Mouse (Mus musculus) lung, postnatal 0 days (tissue): ENCODE results near the gene Myo1c. TPM values are rescaled to one million over a fixed set of nuclear protein-coding genes. Genes with fewer than 3 reads are reported as not detected.

Experiments used
- ATAC-seq: fragments of 200-750 bp; cut with Nextera tagmentation; 2 replicates; pipeline ENCODE4 v1.8.0; 2017; ENCODE audit warnings: moderate library complexity
- DNase-seq: peaks from one replicate; pipeline ENCODE4 v3.0.0-alpha.2; 2016; ENCODE audit warnings: low spot score
- H3K27ac ChIP-seq: fragments of 300-500 bp; sonication (generic); 2 replicates; pipeline ENCODE4 v1.5.1; 2014; ENCODE audit warnings: antibody characterized with exemption, mild to moderate bottlenecking, low read length, mixed read lengths
- H3K27me3 ChIP-seq: fragments of 300-500 bp; sonication (generic); replicated peaks from 2 replicates; pipeline ENCODE4 v1.6.1; 2014; ENCODE audit warnings: low read length, mixed read lengths; ENCODE audit not compliant: insufficient read depth
- H3K36me3 ChIP-seq: fragments of 300-500 bp; sonication (generic); 2 replicates; pipeline ENCODE4 v1.6.1; 2014; ENCODE audit warnings: low read length, mixed read lengths; ENCODE audit not compliant: insufficient read depth
- H3K4me1 ChIP-seq: fragments of 300-500 bp; sonication (generic); 2 replicates; pipeline ENCODE4 v1.6.1; 2014; ENCODE audit warnings: antibody characterized with exemption, low read depth, low read length, mixed read lengths; ENCODE audit not compliant: insufficient read depth
- H3K4me2 ChIP-seq: fragments of 300-500 bp; sonication (generic); replicated peaks from 2 replicates; pipeline ENCODE4 v1.6.1; 2014; ENCODE audit warnings: low read depth, mild to moderate bottlenecking, low read length, moderate library complexity, mixed read lengths
- H3K4me3 ChIP-seq: fragments of 300-500 bp; sonication (generic); 2 replicates; pipeline ENCODE4 v1.5.1; 2014; ENCODE audit warnings: low read depth, low read length
- H3K9ac ChIP-seq: fragments of 300-500 bp; sonication (generic); replicated peaks from 2 replicates; pipeline ENCODE4 v1.6.1; 2014; ENCODE audit warnings: low read depth, mild to moderate bottlenecking
- H3K9me3 ChIP-seq: fragments of 300-500 bp; sonication (generic); 2 replicates; pipeline ENCODE4 v1.6.1; 2016; ENCODE audit warnings: low read length, mixed read lengths
- CTCF ChIP-seq: IDR thresholded peaks from 2 replicates; pipeline ENCODE4 v1.5.1; 2016; ENCODE audit warnings: antibody characterized with exemption, mild to moderate bottlenecking
- EP300 ChIP-seq: IDR thresholded peaks from 2 replicates; pipeline ENCODE4 v1.6.1; 2016; ENCODE audit warnings: antibody characterized with exemption, mild to moderate bottlenecking, control low read depth
- WGBS: fragments of 180-500 bp; shearing (Covaris S2); extraction: QIAGEN DNeasy Blood & Tissue Kit; methylation state at CpG from one replicate; pipeline ENCODE4 v1.1.7; 2014; 5-methylcytosine and 5-hydroxymethylcytosine counted together
- polyA plus RNA-seq: library from polyadenylated mRNA; unstranded; fragments of >200 nt; fragmentation: Nextera tagmentation; extraction: Ambion mirVana; gene quantifications from 2 replicates; pipeline ENCODE4 v1.2.1, GENCODE M21; 2015

Myo1c gene
- polyA plus RNA-seq, 1 experiment from 2014 or later: 88.5 TPM

- 7% methylated on average over 5 of the region's 5 CpGs for WGBS
- H3K36me3 ChIP-seq: peaks cover 34% of the 10 kb centered on the region
These were observed 20.2 kb upstream of the Myo1c start for GRCm38 (mm10) chr11:75630098-75630497.

GRCm38 (mm10) chr11:75630645-75631229 lies 19.6 kb upstream of the Myo1c start, which contains the start of gene Inpp5k:
Inpp5k (plus strand) TSS chr11:75630988.
- Histone ChIP-seq H3K36me3 (peaks cover 28% of the 10 kb centered on the region), H3K4me1 (peaks cover 13% of the 10 kb centered on the region; the same call in 1 of the 2 replicates), H3K9ac (peak within 1 kb of the TSS; percentile 60), H3K27me3 (no peaks in the 10 kb centered on the region), H3K9me3 (no peaks in the 10 kb centered on the region), H3K4me2 (peak within 1 kb of the TSS; percentile 52), H3K27ac (peak within 1 kb of the TSS; percentile 75), H3K4me3 (peak within 1 kb of the TSS; percentile 55)
- WGBS: 1% methylated on average over 47 of the region's 53 CpGs
- TF ChIP-seq CTCF: no peak
- TF ChIP-seq EP300: peak; percentile 83
- DNase-seq (peak; percentile 100), ATAC-seq (peak; percentile 99)

More at GRCm38 (mm10) chr11:75630098-75630497, 20.2 kb upstream of the Myo1c start:
- DNase-seq: no peak
- Histone ChIP-seq H3K9me3 (no peaks in the 10 kb centered on the region), H3K27ac (peak overlapping the region; percentile 75), H3K4me1 (peaks cover 10% of the 10 kb centered on the region; the same call in 1 of the 2 replicates), H3K4me3 (peak overlapping the region; percentile 55), H3K27me3 (no peaks in the 10 kb centered on the region), H3K4me2 (peak overlapping the region; percentile 52), H3K9ac (peak overlapping the region; percentile 39; the same call in 1 of the 2 replicates)
- ATAC-seq: no peak
- TF ChIP-seq EP300 (no peak), CTCF (no peak)

GRCm38 (mm10) chr11:75631561-75632225 lies 18.6 kb upstream of the Myo1c start:
- peak overlapping the region; percentile 52 for H3K4me2 ChIP-seq
- DNase-seq: peak; percentile 82
- no peaks in the 10 kb centered on the region for H3K27me3 ChIP-seq
- TF ChIP-seq EP300: peak; percentile 60; the same call in 1 of the 2 replicates
- TF ChIP-seq CTCF: peak; percentile 66
- H3K36me3 ChIP-seq: peaks cover 20% of the 10 kb centered on the region
- H3K4me1 ChIP-seq: peaks cover 13% of the 10 kb centered on the region; the same call in 1 of the 2 replicates
- ATAC-seq: no peak
- H3K9me3 ChIP-seq: no peaks in the 10 kb centered on the region
- 2% methylated on average over 13 of the region's 13 CpGs for WGBS
- peak overlapping the region; percentile 72 for H3K27ac ChIP-seq
- H3K4me3 ChIP-seq: peak overlapping the region; percentile 55
- H3K9ac ChIP-seq: peak overlapping the region; percentile 60

- WGBS: 90% methylated on average over 5 of the region's 5 CpGs
- Histone ChIP-seq H3K4me1 (peaks cover 13% of the 10 kb centered on the region; the same call in 1 of the 2 replicates), H3K27ac (no peak overlapping the region), H3K4me3 (no peak overlapping the region), H3K36me3 (peaks cover 13% of the 10 kb centered on the region), H3K4me2 (no peak overlapping the region), H3K27me3 (no peaks in the 10 kb centered on the region), H3K9ac (no peak overlapping the region), H3K9me3 (no peaks in the 10 kb centered on the region)
- TF ChIP-seq EP300 (no peak), CTCF (no peak)
- no peak for ATAC-seq
- DNase-seq: no peak
These were observed 17.4 kb upstream of the Myo1c start for GRCm38 (mm10) chr11:75632921-75633320.

- Histone ChIP-seq H3K27ac (0 out of 2 replicates have a peak overlapping the region, but pooled peaks have one; percentile 32), H3K36me3 (peaks cover 20% of the 10 kb centered on the region), H3K9ac (no peak overlapping the region), H3K4me2 (no peak overlapping the region), H3K27me3 (no peaks in the 10 kb centered on the region), H3K4me1 (peaks cover 13% of the 10 kb centered on the region; the same call in 1 of the 2 replicates), H3K4me3 (no peak overlapping the region), H3K9me3 (no peaks in the 10 kb centered on the region)
- DNase-seq (peak; percentile 51), ATAC-seq (no peak)
- no peak for TF ChIP-seq CTCF
- TF ChIP-seq EP300: peak; percentile 27; the same call in 1 of the 2 replicates
- 39% methylated on average over 3 of the region's 3 CpGs for WGBS
These were observed 15.5 kb upstream of the Myo1c start for GRCm38 (mm10) chr11:75634801-75635200.

- H3K27ac ChIP-seq: 0 out of 2 replicates have a peak overlapping the region, but pooled peaks have one; percentile 32
- WGBS: 46% methylated on average over 11 of the region's 11 CpGs
- no peak for TF ChIP-seq EP300
- TF ChIP-seq CTCF: no peak
- H3K36me3 ChIP-seq: peaks cover 21% of the 10 kb centered on the region
- ATAC-seq: no peak
- no peak overlapping the region for H3K4me3 ChIP-seq
- H3K4me1 ChIP-seq: peaks cover 13% of the 10 kb centered on the region; the same call in 1 of the 2 replicates
- H3K27me3 ChIP-seq: no peaks in the 10 kb centered on the region
- DNase-seq: peak; percentile 55
- H3K9me3 ChIP-seq: no peaks in the 10 kb centered on the region
- no peak overlapping the region for H3K4me2 ChIP-seq
- no peak overlapping the region for H3K9ac ChIP-seq
These were observed 15.0 kb upstream of the Myo1c start for GRCm38 (mm10) chr11:75635315-75635714.
